Mouse (Mus musculus): ENCODE results near the gene Lcn10.
"Not testable (repeated sequence)": the region's sequence is repeated elsewhere in the genome, so short reads cannot be mapped to it uniquely, and the experiment has no call there.

Gene Lcn10

DNA sequence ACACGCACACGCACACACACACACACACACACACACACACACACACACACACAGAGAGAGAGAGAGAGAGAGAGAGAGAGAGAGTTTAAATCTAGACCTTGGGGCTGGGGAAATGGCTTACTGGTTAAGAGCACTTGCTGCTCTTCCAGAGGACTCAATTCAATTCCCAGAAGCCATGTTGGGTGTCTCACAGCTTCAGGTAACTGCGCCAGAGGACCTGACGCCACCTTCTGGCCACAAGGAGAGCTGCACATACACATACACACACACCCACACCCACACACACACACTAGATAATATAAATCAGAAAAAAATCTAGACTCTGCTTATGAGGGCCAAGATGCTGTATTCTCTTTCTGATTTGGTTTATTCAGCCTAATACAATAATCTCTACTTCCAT lies 4.4 kb downstream of the Lcn10 start:
- Histone ChIP-seq H3K36me3 (ENCODE audit: control insufficient read depth, insufficient read depth, low read length, poor library complexity, severe bottlenecking) (no peaks in the 10 kb centered on the region), H3K27me3 (ENCODE audit: control insufficient read depth, insufficient read depth, low read length, poor library complexity, severe bottlenecking) (no peaks in the 10 kb centered on the region)
- DNase-seq (ENCODE audit: low read depth, low spot score) = no peak

DNA sequence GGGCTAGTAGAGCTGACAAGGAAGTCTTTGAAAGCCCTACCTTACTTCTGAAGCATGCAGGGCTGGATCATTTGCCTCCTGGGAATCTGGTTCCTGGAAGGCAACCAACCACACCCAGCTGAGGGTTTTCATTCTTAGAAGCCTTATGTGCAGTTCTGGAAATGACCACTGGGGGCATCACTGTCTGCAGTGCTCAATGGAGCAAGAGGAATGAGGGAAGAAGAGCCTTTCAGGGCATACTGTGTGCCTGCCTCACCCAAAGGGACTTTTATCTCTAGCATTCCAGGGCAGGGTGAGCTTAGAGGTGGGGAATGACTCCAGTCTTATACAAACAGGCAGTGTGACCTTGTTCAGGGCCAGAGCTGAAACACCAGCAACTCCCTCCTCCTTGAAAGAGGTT lies 12.1 kb downstream of the Lcn10 start:
- no peaks in the 10 kb centered on the region for H3K27me3 ChIP-seq (ENCODE audit: control insufficient read depth, insufficient read depth, low read length, poor library complexity, severe bottlenecking)
- H3K36me3 ChIP-seq (ENCODE audit: control insufficient read depth, insufficient read depth, low read length, poor library complexity, severe bottlenecking) = no peaks in the 10 kb centered on the region
- DNase-seq (ENCODE audit: low read depth, low spot score) = peak; percentile 79

DNA sequence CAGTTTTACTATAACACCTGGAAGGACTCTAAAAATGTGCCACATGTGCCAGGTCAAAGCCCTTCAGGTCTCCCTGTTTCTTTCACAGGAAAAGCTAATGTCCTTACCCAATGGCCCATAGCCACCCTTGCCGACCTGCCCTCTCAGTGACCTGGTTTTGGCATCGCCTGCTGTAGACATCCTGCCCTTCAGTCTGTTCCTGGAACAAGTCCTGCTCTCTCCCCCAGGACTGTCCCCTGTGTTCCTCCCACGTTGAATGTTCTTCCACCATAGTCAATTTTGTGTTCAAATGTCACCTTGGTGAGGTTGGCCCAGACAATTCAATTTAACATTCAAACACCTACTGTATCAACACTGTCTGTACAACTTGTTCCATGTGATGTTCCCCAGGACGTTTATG lies 14.4 kb downstream of the Lcn10 start:
- DNase-seq (ENCODE audit: low read depth, low spot score) = no peak
- H3K36me3 ChIP-seq (ENCODE audit: control insufficient read depth, insufficient read depth, low read length, poor library complexity, severe bottlenecking) = no peaks in the 10 kb centered on the region

DNA sequence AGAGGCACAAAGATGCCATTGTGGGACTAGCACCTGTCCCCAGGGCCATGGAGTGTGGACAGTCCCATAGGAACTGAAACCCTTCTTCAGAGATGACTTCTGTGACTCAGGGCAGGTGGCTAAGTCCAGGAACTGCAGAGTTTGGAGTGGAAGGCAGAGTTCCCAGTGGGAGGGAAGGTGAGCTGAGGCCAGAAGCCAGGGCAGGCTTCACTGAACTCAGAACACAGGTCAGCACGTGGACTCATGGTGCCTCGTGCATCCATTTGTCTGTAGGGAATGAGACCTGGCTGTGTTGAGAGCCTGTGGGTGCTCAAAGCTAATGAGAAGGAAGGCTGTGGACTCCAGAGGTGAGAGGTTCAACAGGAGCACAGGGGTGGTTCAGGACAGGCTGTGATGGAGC lies 16.2 kb downstream of the Lcn10 start:
- no peaks in the 10 kb centered on the region for H3K27me3 ChIP-seq (ENCODE audit: control insufficient read depth, insufficient read depth, low read length, poor library complexity, severe bottlenecking)
- H3K36me3 ChIP-seq (ENCODE audit: control insufficient read depth, insufficient read depth, low read length, poor library complexity, severe bottlenecking) = no peaks in the 10 kb centered on the region
- DNase-seq (ENCODE audit: low read depth, low spot score) = no peak

More for the DNA sequence above, 14.4 kb downstream of the Lcn10 start:
- no peaks in the 10 kb centered on the region for H3K27me3 ChIP-seq (ENCODE audit: control insufficient read depth, insufficient read depth, low read length, poor library complexity, severe bottlenecking)

DNA sequence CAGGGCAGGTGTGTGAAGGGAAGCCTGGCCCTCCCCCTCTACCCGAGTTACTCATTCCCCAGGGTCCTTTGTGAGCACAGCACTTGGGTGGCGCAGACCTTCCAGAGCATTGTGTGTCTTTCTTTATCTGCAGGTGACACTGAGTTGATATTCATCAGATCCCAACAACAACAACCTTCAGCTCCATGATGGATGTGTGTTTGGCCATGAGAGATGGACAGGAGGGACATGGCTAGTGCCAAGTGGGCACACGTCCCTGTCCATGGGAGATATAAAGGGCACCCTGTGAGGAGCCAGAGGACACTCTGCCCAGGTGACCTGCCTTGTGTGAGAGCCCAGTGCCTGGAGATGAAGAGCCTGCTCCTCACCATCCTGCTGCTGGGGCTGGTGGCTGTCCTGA lies 17.2 kb downstream of the Lcn10 start, which contains the start of gene Obp2a:
Obp2a (plus strand) TSS at position 301 of the 400 bp plus-strand sequence.
- not testable (repeated sequence) for DNase-seq (ENCODE audit: low read depth, low spot score); H3K27me3 ChIP-seq (ENCODE audit: control insufficient read depth, insufficient read depth, low read length, poor library complexity, severe bottlenecking); H3K36me3 ChIP-seq (ENCODE audit: control insufficient read depth, insufficient read depth, low read length, poor library complexity, severe bottlenecking)

DNA sequence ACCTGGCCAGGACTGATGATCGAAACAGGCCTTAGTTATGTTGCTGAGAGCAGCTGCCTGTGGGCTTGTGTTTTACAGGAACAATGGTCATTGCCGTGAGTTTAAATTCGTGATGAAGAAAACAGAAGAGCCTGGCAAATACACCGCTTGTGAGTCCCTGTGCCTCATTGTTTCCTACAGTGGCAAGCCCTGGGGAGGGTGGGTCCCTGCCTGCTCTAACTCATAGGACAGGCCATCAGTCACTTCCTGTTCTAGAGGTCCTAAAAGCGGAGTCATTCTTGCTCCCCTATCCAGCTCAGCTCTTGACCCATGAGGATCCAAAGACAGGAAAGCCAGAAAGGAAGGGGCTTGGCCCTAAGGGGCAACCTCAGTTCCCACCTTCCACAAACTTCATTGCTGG lies 18.5 kb downstream of the Lcn10 start:
- DNase-seq (ENCODE audit: low read depth, low spot score) = no peak
- Histone ChIP-seq H3K27me3 (ENCODE audit: control insufficient read depth, insufficient read depth, low read length, poor library complexity, severe bottlenecking) (no peaks in the 10 kb centered on the region), H3K36me3 (ENCODE audit: control insufficient read depth, insufficient read depth, low read length, poor library complexity, severe bottlenecking) (no peaks in the 10 kb centered on the region)

DNA sequence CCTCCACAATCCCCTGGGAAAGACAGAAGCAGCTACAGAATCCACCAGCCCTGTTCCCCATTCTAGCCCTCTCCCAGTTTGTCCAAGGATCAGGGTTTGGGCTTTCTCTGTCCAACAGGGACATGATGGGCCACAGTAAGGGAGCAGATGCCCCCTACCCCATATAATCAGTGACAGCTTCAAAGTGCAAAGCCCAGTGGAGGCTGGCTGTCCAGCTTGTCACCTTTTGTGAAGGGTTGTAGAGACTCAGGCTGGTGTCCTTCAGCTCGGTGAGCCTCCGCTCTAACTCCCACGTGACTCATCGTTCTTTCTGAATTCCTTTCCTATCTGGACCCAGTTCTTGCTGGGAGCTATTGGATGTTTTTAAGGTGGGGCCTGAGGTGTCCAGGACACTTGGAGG lies 21.2 kb downstream of the Lcn10 start:
- H3K27me3 ChIP-seq (ENCODE audit: control insufficient read depth, insufficient read depth, low read length, poor library complexity, severe bottlenecking) = no peaks in the 10 kb centered on the region
- H3K36me3 ChIP-seq (ENCODE audit: control insufficient read depth, insufficient read depth, low read length, poor library complexity, severe bottlenecking) = no peaks in the 10 kb centered on the region
- no peak for DNase-seq (ENCODE audit: low read depth, low spot score)

DNA sequence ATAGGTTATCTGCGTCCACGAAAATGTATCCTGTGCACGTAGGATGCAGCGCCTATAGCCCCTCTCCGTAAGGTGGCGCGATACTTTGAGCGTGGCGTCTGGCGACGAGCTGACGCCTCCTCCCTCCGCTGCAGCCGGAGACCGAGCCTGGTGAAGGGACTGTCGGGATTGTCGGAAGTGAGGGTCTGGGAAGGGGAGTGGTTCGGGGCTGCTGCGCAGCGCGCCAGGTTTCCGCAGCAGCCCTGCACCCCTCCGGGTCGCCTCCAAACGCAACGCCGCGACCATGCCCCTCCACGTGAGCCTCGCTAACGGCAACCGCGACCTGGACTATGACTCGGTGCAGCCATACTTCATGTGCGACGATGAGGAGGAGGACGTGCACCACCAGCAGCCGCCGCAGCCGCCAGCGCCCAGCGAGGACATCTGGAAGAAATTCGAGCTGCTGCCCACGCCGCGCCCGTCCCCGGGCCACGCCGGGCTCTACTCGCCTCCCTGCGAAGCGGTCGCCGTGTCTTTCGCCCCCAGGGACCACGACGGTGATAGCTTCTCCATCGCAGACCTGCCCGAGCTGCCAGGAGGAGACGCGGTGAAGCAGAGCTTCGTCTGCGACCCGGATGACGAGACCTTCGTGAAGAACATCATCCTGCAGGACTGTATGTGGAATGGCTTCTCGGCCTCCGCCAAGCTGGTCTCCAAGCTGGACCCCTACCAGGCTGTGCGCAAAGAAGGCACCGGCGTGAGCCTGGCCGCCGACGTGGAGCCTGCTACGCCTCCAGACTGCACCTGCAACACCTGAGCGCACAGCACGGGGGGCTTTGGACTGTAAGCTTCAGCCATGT lies 24.3 kb downstream of the Lcn10 start, which contains the start of gene Bmyc:
Bmyc (plus strand) TSS at position 97 of the 839 bp plus-strand sequence.
- peak; percentile 77 for DNase-seq (ENCODE audit: low read depth, low spot score)
- H3K27me3 ChIP-seq (ENCODE audit: control insufficient read depth, insufficient read depth, low read length, poor library complexity, severe bottlenecking) = no peaks in the 10 kb centered on the region
- no peaks in the 10 kb centered on the region for H3K36me3 ChIP-seq (ENCODE audit: control insufficient read depth, insufficient read depth, low read length, poor library complexity, severe bottlenecking)

DNA sequence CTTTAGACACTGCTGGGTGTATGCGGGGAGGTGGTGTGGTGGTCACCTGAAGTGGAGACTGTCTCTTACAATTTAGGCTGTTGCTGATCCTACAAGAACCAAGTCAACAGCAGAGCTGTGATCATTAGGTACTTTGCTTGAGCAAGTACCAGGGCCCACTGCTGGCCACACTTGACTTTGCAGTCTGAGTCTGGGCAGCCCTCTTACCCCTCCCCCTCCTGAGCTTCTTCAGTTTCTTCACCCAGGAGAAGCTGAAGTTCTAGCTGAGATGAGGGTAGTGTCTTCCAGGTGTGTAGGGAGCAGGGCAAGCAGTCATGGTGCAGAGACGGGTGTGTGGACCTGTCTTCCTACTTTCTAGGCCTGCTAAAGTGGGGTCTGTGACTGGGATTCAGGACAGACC lies 25.6 kb downstream of the Lcn10 start:
- peak; percentile 70 for DNase-seq (ENCODE audit: low read depth, low spot score)
- no peaks in the 10 kb centered on the region for H3K36me3 ChIP-seq (ENCODE audit: control insufficient read depth, insufficient read depth, low read length, poor library complexity, severe bottlenecking)

DNA sequence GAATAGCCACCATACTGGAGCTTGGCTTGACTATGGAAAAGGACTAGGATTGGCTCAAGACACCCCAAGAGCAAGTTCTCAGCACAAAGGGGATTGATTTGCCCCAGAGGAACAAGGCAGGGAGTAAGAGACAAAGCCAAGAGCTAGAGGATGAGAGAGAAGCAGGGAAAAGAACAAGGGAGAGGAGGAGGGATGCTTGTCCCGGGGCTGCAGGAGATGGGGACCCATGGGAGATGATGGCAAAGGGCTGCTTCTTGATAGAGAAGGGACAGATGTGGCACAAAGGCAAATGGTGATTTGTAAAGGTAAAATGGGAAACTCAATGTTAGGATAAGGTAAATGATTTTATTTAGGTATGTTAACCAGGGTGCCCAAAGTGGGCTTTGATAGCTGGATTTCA lies 26.5 kb downstream of the Lcn10 start:
- DNase-seq (ENCODE audit: low read depth, low spot score); H3K36me3 ChIP-seq (ENCODE audit: control insufficient read depth, insufficient read depth, low read length, poor library complexity, severe bottlenecking); H3K27me3 ChIP-seq (ENCODE audit: control insufficient read depth, insufficient read depth, low read length, poor library complexity, severe bottlenecking): not testable (repeated sequence)

More for the DNA sequence above, 25.6 kb downstream of the Lcn10 start:
- H3K27me3 ChIP-seq (ENCODE audit: control insufficient read depth, insufficient read depth, low read length, poor library complexity, severe bottlenecking) = no peaks in the 10 kb centered on the region

DNA sequence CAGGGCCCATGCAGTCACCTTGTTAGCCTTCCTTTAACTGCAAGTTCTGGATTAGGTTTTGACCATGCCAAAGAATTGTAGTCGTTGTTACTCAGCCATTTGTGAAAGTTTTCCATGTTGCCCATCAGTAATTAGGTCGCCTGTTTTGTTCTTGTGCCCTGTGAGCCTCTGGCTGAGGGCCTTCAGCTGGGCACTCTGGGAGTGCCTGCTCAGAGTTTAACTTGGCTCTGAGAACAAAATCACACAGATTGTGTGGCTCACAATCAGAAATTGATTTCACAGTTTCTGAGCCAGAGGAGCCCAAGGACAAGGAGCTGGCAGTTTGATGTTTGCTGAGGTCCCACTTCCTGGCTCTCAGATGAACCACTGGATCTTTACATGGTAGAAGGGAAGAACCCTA lies 27.3 kb downstream of the Lcn10 start:
- DNase-seq (ENCODE audit: low read depth, low spot score); H3K36me3 ChIP-seq (ENCODE audit: control insufficient read depth, insufficient read depth, low read length, poor library complexity, severe bottlenecking); H3K27me3 ChIP-seq (ENCODE audit: control insufficient read depth, insufficient read depth, low read length, poor library complexity, severe bottlenecking): not testable (repeated sequence)

DNA sequence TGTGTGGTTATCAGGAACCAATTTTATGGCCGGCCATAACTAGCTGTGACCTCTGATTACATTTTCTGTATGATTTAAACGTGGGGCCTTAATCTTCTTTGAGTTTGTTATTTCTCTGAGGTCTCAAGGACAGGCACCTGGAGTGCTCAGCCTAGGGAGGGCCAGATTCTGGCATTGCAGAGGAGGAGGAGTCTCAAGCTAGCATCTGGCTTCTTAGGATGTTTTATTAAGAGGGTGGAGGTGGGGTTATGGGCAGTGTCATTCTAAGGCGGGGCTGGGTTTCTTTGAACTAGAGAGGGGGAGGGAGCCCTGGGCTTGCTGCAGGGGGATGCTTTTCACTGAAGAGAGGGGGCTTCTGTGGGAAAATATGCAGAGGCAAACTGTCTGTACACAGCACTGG lies 29.1 kb downstream of the Lcn10 start:
- not testable (repeated sequence) for H3K27me3 ChIP-seq (ENCODE audit: control insufficient read depth, insufficient read depth, low read length, poor library complexity, severe bottlenecking); DNase-seq (ENCODE audit: low read depth, low spot score); H3K36me3 ChIP-seq (ENCODE audit: control insufficient read depth, insufficient read depth, low read length, poor library complexity, severe bottlenecking)

DNA sequence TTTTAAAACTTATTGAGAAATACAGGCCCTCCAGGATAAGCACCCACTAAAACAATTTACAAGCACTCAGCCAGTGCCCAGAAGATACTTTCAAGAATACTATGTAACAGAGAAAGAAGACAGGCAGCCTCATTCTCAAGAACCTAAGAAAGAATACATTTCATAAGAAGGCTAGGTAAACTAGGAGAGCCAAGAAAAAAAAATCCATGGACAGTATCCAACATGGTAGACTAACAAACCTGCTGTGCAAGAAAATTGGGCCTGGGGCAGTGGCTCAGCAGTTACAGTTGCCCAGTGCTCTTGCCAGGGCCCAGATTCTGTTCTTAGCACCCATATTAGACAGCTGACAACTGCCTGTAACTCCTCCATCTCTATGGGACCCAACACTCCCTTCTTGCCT lies 34.7 kb downstream of the Lcn10 start:
- no peaks in the 10 kb centered on the region for H3K36me3 ChIP-seq (ENCODE audit: control insufficient read depth, insufficient read depth, low read length, poor library complexity, severe bottlenecking)
- no peaks in the 10 kb centered on the region for H3K27me3 ChIP-seq (ENCODE audit: control insufficient read depth, insufficient read depth, low read length, poor library complexity, severe bottlenecking)
- no peak for DNase-seq (ENCODE audit: low read depth, low spot score)

DNA sequence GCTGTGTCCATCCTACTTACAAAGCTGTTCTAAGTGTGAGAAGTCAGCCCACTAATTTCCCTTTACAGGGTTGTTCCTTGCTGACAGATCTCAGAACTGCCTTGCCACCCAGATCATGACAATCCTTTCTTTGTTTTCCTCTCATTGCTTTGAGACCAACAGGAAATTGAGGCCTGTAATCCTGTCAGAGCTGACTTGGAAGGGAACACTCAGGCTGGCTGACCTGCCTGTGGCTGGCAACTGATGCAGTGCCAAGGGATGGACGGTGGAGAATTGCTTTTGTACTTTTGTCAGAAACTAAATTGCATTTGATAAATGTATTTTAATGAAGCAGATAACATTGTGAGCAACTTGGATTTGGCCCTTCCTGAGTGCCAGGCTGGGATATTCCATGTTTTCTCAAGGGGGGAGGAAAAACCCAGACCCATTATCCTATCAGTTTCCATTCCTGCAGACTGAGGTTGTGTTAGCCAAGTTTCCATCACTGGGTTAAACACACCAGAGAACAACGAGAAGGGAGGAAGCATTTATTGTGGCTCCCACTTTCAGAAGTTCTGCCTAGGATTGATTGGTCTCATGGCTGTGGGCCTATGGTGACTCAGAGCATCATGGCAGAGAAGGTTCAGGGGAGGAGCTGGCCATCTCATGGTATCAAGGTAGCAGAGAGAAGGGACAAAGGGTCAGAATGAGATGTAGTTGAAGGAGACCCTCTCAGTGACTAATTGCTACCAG lies 50.8 kb downstream of the Lcn10 start:
- no peaks in the 10 kb centered on the region for H3K27me3 ChIP-seq (ENCODE audit: control insufficient read depth, insufficient read depth, low read length, poor library complexity, severe bottlenecking)
- DNase-seq (ENCODE audit: low read depth, low spot score) = no peak
- H3K36me3 ChIP-seq (ENCODE audit: control insufficient read depth, insufficient read depth, low read length, poor library complexity, severe bottlenecking) = no peaks in the 10 kb centered on the region
